ENCODE assay signal across 9 mouse cellular contexts in the genomic region with DNA sequence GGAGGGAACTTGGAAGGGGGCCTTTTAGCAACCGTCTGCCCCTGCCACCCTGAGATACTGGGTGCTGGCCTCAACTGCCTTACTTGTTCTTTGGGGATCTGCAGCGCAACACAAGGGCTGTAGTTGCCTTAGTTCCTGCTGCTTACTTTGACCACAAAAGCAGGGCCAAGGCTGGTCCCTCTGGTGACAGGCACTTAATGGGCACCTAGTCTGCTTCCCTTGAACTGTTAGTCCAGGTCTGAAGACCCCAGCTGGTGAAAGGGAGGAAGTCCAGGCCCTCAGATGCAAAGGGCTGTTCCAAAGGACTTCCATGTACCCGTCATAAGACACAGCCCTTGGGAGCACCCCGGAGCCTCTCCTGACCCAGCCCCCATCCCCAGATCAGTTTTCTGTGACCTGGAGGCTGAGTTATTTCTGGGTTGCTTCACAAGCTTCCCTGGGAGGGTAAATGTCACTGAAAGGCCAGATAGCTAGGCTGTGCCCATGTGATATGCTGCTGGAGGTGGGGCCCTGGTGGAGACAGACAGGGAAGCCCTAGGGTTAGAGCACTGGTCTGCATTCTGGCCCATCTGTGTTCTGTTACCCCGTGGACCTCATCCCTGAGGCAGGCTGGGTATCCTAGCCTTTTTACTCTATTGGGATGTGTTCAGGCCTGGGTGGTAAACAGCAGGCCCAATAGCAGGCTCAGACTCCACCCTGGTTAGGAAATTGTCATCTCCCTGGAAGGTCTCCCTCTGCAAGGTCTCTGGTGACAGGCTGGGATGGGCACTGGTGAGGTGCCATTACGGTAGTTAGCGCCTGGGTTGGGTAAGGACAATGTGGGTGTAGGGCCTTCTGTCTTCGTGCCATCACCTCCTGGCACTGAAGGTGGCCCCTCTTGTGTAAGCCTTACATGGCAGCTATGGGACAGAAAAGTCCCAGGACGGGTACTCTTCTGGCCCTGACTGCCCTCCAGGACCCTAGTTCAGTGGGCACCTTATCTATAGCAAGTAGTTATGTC. TPM values are rescaled to one million over a fixed set of nuclear protein-coding genes. Genes with fewer than 3 reads are reported as not detected.
A peak's percentile ranks its signal among the peaks of the same experiment; 100 is the strongest.
DNase-seq lines count a peak whose midpoint lies in the region; ATAC-seq and TF ChIP-seq lines count a peak whose summit lies in the region.
"Had no signal": no experiment of that assay in that cellular context is flagged by ENCODE, and none has a peak within 500 bp of the region (broad histone marks: within the 10 kb centered on the region; RNA-seq: fewer than 3 reads in every experiment).

No protein-coding gene starts in this region.

- H3K4me3 ChIP-seq in gastrocnemius, adult 2 months, result peak overlapping the region; percentile 73
- H3K4me3 ChIP-seq in G1E (ENCODE audit: low read depth, low read length), result peak overlapping the region; percentile 70
- peak overlapping the region; percentile 80 for H3K4me3 ChIP-seq in liver, embryonic 16.5 days (ENCODE audit: low read depth, low read length)

- peak overlapping the region; percentile 95 for H3K4me2 ChIP-seq in liver, embryonic 16.5 days (ENCODE audit: low read depth, low read length)

- peak overlapping the region; percentile 75 for H3K9ac ChIP-seq in liver, embryonic 16.5 days (ENCODE audit: low read depth, low read length)

- H3K9me3 ChIP-seq in G1E (replicated peaks), result 0 out of 2 replicates have a peak, but pooled peaks cover 1% of the 10 kb centered on the region
- no peaks in the 10 kb centered on the region for H3K9me3 ChIP-seq in liver, embryonic 16.5 days (replicated peaks; ENCODE audit: control insufficient read depth, low read length)

- intact Hi-C loops in gastrocnemius, adult 2 months (cut with DNase I), result no loop called here
- intact Hi-C loops in left cerebral cortex, postnatal 10 days (cut with DNase I), result no loop called here

- H3K4me1 ChIP-seq in G1E (ENCODE audit: insufficient read depth, low read depth, low read length), result peaks cover 75% of the 10 kb centered on the region
- H3K4me1 ChIP-seq in liver, embryonic 16.5 days (ENCODE audit: control insufficient read depth, low read depth, low read length), result peaks cover 61% of the 10 kb centered on the region

- 51% methylated on average over 9 of the region's 9 CpGs for WGBS in liver, embryonic 16.5 days (ENCODE audit: insufficient replicate concordance)

- peak; percentile 88 for DNase-seq in gastrocnemius, adult 2 months
- DNase-seq in gastrocnemius, postnatal 10 days, result no peak
- no peak for DNase-seq in G1E (ENCODE audit: low spot score)
- peak; percentile 82 for DNase-seq in gastrocnemius, postnatal 25 days
- no peak for DNase-seq in layer of hippocampus, postnatal 36 days
- no peak for DNase-seq in left cerebral cortex, postnatal 10 days (ENCODE audit: extremely low spot score in 1 of 2, low spot score in 2 of 2)
- no peak for DNase-seq in kidney, adult 8-10 months
- DNase-seq: lung, postnatal 36 days had no signal

- peaks cover 26% of the 10 kb centered on the region; the same call in 1 of the 2 replicates for H3K27me3 ChIP-seq in G1E (ENCODE audit: insufficient read depth, low read length)
- H3K27me3 ChIP-seq in liver, embryonic 16.5 days (ENCODE audit: control insufficient read depth, insufficient read depth, low read depth, low read length), result peaks cover 15% of the 10 kb centered on the region

- peak overlapping the region; percentile 97 for H3K27ac ChIP-seq in gastrocnemius, adult 2 months
- H3K27ac ChIP-seq in liver, embryonic 16.5 days (ENCODE audit: low read length), result peak overlapping the region; percentile 94

- peaks cover 52% of the 10 kb centered on the region for H3K36me3 ChIP-seq in G1E (replicated peaks)
- H3K36me3 ChIP-seq in liver, embryonic 16.5 days (ENCODE audit: control insufficient read depth, insufficient read depth), result peaks cover 16% of the 10 kb centered on the region

- no peak for ATAC-seq in G1E (ENCODE audit: extremely low read depth, insufficient number of reproducible peaks, low FRiP score, poor library complexity, severe bottlenecking)
- ATAC-seq in liver, embryonic 16.5 days (ENCODE audit: low read depth), result peak; percentile 51

- peak; percentile 15; the same call in 1 of the 2 replicates for TF ChIP-seq CTCF in gastrocnemius, adult 2 months (IDR thresholded peaks at IDR 0.05)
- TF ChIP-seq CTCF in G1E (IDR thresholded peaks at IDR 0.05; ENCODE audit: low read depth, low read length), result no peak

RNA-seq across cellular contexts. Expression of gene Slc16a3, which starts 3.8 kb away (rescaled TPM):
- total RNA-seq in gastrocnemius, adult 2 months (2021), result 100 to 1,000 TPM; 295 to 479 TPM
- 100 to 1,000 TPM; 193 to 232 TPM for total RNA-seq in gastrocnemius, postnatal 10 days (2021)
- total RNA-seq in G1E (2014; fragmentation: Nextera tagmentation), result 4.3 TPM in 1 of 2 replicates, not detected in the other
- total RNA-seq in G1E (2017), result 10.0 and 15.5 TPM in 2 replicates
- polyA plus RNA-seq in G1E (2012), result 13.1 and 17.4 TPM in 2 replicates
- 100 to 1,000 TPM; 313 to 418 TPM for total RNA-seq in gastrocnemius, postnatal 25 days (2021)
- 80.5 and 82.1 TPM in 2 replicates for polyA plus RNA-seq in liver, embryonic 16.5 days (2015; fragmentation: Nextera tagmentation; extraction: Ambion mirVana)
- 1 to 10 TPM; 2.3 to 2.5 TPM for total RNA-seq in layer of hippocampus, postnatal 36 days (2021)
- total RNA-seq in left cerebral cortex, postnatal 10 days (2021), result 1 to 10 TPM; 3.6 to 5.1 TPM

RNA-seq across cellular contexts. Expression of gene Ccdc57, which starts 19.4 kb away (rescaled TPM):
- 1 to 10 TPM; 3.4 to 3.6 TPM for total RNA-seq in gastrocnemius, adult 2 months (2021)
- 1 to 10 TPM; 2.5 to 4.8 TPM for total RNA-seq in gastrocnemius, postnatal 10 days (2021)
- total RNA-seq in G1E (2014; fragmentation: Nextera tagmentation) (4.2 and 7.0 TPM in 2 replicates), G1E (2017) (2.5 and 2.6 TPM in 2 replicates)
- polyA plus RNA-seq in G1E (2012), result 2.6 and 2.8 TPM in 2 replicates
- total RNA-seq in gastrocnemius, postnatal 25 days (2021), result 1 to 10 TPM; 2.8 to 2.9 TPM
- 1.6 and 1.7 TPM in 2 replicates for polyA plus RNA-seq in liver, embryonic 16.5 days (2015; fragmentation: Nextera tagmentation; extraction: Ambion mirVana)
- total RNA-seq in layer of hippocampus, postnatal 36 days (2021), result 1 to 10 TPM; 6.1 to 7.0 TPM
- 1 to 10 TPM; 8.1 to 8.4 TPM for total RNA-seq in left cerebral cortex, postnatal 10 days (2021)

RNA-seq across cellular contexts. Expression of gene Csnk1d, which starts 39.1 kb away (rescaled TPM):
- total RNA-seq in gastrocnemius, adult 2 months (2021), result 10 to 100 TPM; 50.0 to 53.7 TPM
- 10 to 100 TPM; 67.8 to 77.3 TPM for total RNA-seq in gastrocnemius, postnatal 10 days (2021)
- total RNA-seq in G1E (2014; fragmentation: Nextera tagmentation) (116 and 146 TPM in 2 replicates), G1E (2017) (61.2 and 73.6 TPM in 2 replicates)
- 195 and 227 TPM in 2 replicates for polyA plus RNA-seq in G1E (2012)
- 10 to 100 TPM; 45.8 to 52.6 TPM for total RNA-seq in gastrocnemius, postnatal 25 days (2021)
- 33.4 and 36.8 TPM in 2 replicates for polyA plus RNA-seq in liver, embryonic 16.5 days (2015; fragmentation: Nextera tagmentation; extraction: Ambion mirVana)
- 100 to 1,000 TPM; 129 to 137 TPM for total RNA-seq in layer of hippocampus, postnatal 36 days (2021)
- total RNA-seq in left cerebral cortex, postnatal 10 days (2021), result 100 to 1,000 TPM; 112 to 119 TPM

Comparison
In these comparisons a context has a peak if more than half of its experiments do, and no peak if none do; other contexts are left out.
1. DNase-seq: peak in gastrocnemius, adult 2 months (single experiment) and gastrocnemius, postnatal 25 days (single experiment); none in gastrocnemius, postnatal 10 days (single experiment), G1E (single experiment), layer of hippocampus, postnatal 36 days (0 of 2), left cerebral cortex, postnatal 10 days (0 of 2) and kidney, adult 8-10 months (0 of 2).
2. RNA of gene Slc16a3, which starts 3.8 kb away (total RNA-seq): 295 to 479 TPM in gastrocnemius, adult 2 months, 313 to 418 TPM in gastrocnemius, postnatal 25 days and 193 to 232 TPM in gastrocnemius, postnatal 10 days; 4.3 to 15.5 TPM in G1E, 3.6 to 5.1 TPM in left cerebral cortex, postnatal 10 days and 2.3 to 2.5 TPM in layer of hippocampus, postnatal 36 days; every median in the first group is over 10 times any median in the second.
3. Peak in every context shown above with its lines, with median percentiles within 50 percentile points of each other: H3K4me3 ChIP-seq.